Mouse (Mus musculus) brain, adult 2 months (tissue): ENCODE measurements around the gene Evc.

Experiments
- DNase-seq: peaks from one replicate; pipeline ENCODE4 v3.0.0; 2011; ENCODE audit warnings: low read depth, low spot score

Evc gene

DNA sequence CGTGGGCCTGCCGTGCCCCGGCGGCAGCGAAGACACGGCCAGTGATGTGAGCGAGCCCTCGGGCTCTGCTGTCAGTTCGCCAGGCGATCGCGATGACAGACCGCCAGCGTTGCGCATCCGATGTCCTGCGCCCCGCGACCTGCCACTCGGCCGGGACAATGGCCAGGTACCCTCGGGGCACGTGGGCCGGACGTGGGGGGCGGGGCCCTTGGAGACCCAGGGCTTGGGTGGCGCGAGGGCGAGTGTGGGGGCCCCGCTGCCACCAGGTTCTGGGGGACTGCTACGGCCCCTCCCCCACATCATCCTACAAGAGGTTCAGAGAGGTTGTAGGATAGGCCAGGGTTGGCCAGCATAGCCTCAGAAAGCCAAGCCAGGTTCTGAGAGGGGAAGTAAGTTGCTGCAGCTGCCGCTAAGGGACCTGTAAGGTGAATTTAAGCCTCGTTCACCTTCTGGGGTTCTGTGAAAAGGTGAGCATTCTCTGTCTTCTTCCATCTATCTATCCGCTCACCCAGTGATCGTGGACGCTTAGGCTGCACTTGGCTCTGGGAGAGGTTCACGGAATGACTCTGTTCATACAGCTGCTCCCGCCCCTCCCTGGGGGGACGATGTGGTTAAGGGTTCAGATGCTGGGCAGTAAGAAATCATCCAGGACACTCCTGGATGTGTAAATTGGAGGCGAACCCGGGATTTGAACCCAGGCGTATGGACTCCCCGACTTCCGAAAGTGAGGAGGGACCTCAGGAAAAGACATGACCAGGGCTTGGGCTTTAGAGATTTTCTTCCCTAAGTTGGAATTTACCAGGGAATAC is 94.1 kb downstream of the Evc start:
- DNase-seq, result no peak

DNA sequence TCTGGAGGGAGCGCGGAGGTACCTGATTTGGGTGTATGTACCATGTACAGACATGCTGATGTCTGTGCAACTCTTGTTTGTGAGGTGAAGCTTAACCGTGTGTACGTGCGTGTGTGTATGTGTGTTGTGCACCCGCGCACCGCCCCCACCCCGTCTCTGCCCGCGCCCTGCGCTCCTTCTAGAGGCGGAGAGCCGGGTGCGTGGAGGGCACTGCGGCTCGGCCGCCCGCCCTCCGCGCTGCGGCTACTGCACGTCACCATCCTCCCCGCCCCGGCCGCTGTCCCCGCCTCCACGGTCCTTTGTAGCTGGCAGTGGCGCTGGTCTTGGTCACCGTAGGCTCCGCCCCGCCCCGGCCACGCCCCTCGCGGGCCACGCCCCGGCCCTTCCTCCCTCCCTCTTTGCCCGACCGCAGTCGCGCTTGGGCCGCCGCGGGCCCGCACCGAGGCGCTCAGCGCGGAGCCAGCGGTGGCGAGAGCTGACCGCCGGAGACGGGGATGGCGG is 95.0 kb downstream of the Evc start, which contains the start of gene Crmp1:
Gene Crmp1, plus strand, starts transcription at position 290 of the 501 bp plus-strand sequence.
- DNase-seq, result peak; percentile 97

DNA sequence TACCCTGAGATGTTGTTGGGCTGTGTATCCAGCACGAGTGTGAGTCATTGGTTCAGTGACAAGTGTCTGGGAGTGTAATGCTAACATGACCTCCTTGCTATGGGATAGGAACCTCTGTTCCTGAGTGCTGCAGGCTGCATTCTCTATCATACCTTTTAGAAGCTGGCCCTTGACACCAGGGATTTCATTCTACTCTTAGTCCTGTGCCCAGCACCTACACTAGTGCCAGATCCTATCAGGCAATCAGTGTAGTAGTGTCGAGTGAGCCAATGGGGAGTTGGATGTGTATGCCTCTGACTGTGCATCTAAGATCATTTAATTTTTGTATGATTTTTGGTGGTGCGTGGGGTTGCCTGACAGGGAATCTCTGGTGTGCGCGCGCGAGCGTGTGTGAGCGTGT is 95.5 kb downstream of the Evc start:
- DNase-seq, result no peak

DNA sequence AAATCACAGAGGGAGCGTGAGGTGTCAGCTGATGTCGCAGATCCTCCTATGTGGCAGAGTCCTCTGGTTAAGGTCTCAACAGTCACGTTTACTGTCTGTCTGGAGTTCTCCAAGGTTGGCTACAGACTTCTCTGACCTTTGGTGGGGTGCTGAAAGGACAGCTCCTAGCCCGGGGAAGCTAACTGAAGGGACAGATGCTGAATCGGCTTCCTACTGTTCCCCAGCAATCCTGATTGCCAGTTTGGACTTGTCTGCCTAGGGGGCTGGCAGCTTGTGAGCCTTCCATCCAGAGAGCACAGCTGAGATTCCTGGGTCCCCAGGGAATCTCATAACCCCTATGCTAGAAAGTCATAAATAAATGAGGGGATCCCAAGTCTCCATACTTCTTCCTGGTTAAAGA is 96.1 kb downstream of the Evc start:
- no peak for DNase-seq
